Mouse (Mus musculus) embryonic fibroblast, embryonic 13.5 days (primary cell): ENCODE results near the gene Itgb6.

ENCODE experiments used
- CTCF ChIP-seq: IDR thresholded peaks from 2 replicates; pipeline ENCODE4 v1.5.1; 2011; ENCODE audit warnings: mild to moderate bottlenecking, control low read depth, low read length, moderate library complexity, borderline replicate concordance; ENCODE audit not compliant: insufficient read depth
- POLR2A ChIP-seq: IDR thresholded peaks from 2 replicates; pipeline ENCODE4 v1.6.1; 2011; ENCODE audit warnings: low read depth, mild to moderate bottlenecking, control low read depth, low read length, moderate library complexity

DNA sequence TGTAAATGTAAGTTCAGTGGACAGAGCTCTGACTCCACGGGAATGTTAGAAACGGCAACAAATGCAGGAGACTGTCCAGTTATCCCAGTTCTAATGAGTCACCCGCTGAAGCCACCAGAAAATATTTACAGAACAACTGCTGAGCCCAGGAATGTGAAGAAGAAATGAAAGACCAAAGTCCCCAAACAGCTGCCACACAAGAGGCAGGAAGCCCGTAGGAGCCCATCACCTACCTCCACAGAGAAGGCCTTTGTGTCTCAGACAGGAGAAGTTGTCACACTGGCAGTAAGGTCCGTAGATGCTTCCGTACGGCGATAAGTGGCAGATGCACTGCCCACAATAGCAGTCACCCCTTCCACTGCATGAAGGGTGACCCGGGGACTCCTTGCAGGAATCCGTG lies 94.9 kb downstream of the Itgb6 start:
- TF ChIP-seq CTCF (no peak), POLR2A (no peak)
